Mouse (Mus musculus): ENCODE results near the gene Cd81.
A peak's percentile ranks its signal among the peaks of the same experiment; 100 is the strongest.

Gene Cd81

DNA sequence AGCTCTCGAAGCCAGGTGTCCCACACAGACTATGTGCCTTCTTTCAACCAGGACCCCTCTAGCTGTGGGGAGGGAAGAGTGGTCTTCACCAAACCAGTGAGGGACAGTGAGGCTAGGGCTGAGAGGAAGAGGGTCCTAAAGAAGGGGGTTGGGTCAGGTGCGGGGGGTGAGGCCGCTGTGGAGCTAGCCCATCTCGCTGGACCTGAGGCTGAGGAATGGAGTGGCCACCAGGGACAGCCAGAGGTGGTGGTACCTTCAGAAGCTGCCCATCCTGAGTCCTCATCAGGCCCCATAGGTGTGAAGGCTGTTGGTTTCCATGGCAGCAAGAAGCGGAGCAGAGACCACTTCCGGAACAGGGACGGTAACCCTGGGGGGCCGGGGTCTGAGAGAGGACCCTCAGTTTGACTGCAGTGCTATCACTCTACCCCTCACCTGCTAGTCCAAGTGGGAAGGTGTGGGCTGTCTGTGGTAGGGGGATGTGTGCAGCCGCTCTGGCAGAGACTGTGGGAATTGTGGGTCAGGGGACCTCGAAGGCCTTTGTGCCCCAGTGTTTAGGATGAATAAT is 18.0 kb downstream of the Cd81 start:
- no peak for DNase-seq (ENCODE audit: low read depth, low spot score)

DNA sequence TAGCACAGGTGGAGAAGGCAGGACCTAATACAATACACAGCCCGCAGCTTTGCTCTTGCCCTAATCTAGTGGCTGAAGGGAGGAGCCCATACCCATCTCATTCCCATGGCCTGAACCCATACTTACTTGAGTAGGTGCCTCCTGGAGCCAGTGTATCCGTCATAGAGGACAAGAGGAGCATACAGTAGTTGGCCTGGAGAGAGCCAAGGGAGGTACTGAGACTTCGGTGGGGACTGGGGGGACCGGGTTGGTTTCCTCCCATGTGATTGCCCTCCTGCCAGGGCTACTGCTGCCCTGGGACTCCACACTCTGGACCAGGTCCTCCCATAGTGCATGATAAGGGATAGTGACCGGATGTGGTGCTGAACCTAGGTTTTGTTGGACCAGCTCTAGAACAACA is 20.1 kb downstream of the Cd81 start:
- DNase-seq (ENCODE audit: low read depth, low spot score) = no peak

DNA sequence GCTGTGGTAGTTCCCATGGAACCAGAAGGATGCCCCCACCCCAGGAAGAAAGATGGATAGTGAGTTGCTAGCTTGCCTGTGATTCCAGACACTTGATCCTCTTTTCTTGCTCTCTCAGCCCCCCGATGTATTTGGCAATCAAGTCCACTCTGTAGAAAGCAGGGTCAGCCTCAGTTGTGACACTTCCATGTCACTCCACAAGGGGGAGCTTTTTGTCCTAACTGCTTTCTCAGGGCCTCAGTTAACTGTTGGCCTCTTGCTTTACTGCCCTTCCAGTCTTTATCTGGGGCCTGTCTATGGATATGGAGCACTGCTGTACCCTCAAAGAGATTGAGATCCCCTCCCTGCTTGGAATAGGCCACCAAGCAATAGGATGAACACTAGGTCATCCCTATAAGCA is 20.5 kb downstream of the Cd81 start:
- peak; percentile 73 for DNase-seq (ENCODE audit: low read depth, low spot score)

DNA sequence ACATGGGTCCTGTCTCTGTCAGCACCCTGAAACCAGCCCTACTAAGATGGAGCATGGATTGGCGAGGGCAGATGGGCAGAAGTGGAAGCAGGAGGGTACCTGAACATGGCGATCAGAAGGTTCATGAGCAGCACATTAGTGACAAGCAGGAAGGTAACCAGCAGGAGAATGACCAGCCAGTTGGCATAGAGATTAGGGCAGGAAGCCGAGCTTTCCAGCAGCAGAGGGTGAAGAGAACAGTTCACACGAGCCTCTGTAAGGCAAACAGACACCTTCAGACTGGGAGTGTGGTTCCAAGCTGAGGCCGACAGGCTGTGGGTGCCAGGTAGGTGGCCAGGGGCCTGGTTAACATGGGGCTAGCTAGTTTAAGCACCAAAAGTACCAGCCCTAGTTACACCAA is 22.9 kb downstream of the Cd81 start:
- DNase-seq (ENCODE audit: low read depth, low spot score) = no peak

DNA sequence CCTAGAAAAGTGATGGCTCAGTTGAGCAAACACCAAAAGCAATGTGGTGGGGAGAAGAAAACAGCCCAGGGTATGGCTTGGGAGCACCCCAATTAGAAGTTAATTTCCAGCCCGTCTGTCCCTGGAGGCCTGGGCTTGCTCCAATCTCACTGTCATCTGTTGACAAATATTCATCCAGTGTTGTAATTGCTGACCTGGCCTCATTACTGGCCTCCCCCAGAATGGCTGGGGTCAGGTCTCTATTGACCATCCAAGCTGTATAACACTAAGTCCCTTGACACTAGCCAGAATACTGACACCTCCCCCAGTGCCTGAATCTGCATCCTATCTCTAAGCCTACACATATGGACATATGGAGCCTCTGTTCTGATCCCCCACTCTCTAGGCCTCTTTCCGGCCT is 24.8 kb downstream of the Cd81 start:
- DNase-seq (ENCODE audit: low read depth, low spot score) = no peak

DNA sequence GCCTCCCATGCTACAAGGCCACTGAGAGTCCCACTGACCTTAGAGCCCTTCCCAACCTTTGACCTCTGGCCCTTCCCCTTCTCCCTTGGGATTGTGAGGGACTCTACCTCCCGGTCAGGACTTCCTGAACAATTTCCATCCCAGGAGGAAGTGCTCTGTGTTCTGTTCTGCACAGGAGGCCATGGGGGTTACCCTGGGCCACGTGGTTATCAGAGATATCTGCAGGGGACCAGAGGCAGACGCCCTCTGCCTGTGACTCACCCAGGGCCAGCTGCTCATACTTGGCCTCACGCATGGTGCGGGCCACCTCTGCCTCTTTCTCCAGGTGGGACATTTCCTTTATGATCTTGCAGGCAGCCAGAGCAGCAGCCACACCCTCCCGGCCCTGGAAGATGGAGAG is 29.5 kb downstream of the Cd81 start:
- DNase-seq (ENCODE audit: low read depth, low spot score) = no peak

DNA sequence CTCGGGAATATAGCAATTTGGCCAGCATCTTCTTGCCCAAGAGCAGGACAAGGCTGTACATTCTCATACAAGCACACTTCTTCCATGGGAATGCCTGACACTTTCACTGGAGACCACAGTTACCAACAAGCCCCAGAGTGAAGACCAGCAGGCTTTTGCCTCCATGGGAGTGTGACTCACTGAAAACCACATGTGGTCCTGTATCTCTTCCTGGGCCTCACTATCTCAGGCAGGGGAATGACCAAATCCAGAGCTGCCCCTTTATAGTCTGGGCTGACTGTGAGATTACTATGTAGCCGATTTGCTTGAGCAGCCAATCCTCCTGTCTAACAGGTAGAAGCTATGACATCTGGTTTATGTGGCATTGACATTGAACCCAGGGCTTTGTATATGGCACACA is 31.2 kb downstream of the Cd81 start:
- DNase-seq (ENCODE audit: low read depth, low spot score) = no peak

DNA sequence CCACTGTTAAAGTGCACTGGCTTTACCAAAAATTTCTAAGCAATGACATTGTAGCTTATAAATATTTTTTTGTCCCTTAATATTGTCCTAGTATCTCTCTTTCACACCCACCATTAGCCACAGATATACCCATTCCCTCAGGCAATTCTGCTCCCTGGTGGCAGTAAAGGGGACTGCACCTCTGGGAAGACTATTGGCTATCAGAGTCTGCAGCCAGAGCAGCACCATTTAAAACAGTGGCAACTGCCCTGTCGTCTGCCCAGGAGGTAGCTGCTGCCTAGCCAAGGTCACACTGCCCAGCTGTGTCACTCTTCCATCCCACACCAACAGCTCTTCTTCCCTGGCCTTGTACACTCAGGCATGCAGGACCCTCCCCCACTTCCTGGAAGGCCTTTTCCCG is 33.8 kb downstream of the Cd81 start:
- peak; percentile 72 for DNase-seq (ENCODE audit: low read depth, low spot score)

DNA sequence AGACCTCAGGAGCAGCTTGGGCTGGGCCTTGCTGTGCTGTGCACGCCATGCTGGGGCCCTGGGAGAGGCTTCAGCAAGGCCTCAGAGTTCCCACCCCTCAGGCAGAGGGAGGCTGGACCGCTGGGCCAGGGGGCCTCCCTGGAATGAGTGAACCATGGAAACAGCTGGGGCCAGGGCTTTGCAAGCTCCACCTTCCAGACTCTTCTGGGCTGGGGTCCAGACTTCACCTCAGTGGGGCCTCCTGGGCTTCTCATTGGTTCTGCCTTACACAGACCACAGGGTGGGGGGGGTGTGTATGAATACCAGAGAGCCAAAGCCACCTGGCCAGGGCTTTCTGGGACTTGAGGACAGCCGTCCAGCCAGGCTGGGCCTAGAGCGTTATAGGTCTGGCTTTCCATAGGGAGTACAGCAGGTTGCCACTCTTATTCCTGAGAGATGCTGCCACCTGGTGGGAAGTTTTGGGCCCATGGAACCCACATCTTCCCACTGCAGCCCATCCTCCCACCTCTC is 34.6 kb downstream of the Cd81 start:
- peak; percentile 76 for DNase-seq (ENCODE audit: low read depth, low spot score)

DNA sequence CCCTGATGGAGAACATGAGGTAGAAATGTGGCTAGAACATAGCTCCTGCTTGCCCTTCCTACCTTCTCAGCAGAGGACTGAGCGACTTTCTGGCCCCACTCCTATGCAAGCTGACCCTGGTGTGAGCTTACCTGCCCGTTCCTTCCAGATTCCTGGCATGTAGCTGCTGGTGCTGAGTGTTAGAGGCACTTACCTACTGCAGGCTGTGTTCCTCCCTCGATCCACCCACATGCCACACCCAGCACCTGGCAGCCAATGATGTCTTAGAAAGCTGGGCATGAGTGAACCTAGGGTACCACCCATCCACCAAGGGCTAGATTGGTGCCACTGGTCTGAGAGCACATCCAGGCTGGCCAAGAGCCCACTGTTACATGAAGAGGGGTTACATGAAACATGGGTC is 41.3 kb downstream of the Cd81 start:
- no peak for DNase-seq (ENCODE audit: low read depth, low spot score)

DNA sequence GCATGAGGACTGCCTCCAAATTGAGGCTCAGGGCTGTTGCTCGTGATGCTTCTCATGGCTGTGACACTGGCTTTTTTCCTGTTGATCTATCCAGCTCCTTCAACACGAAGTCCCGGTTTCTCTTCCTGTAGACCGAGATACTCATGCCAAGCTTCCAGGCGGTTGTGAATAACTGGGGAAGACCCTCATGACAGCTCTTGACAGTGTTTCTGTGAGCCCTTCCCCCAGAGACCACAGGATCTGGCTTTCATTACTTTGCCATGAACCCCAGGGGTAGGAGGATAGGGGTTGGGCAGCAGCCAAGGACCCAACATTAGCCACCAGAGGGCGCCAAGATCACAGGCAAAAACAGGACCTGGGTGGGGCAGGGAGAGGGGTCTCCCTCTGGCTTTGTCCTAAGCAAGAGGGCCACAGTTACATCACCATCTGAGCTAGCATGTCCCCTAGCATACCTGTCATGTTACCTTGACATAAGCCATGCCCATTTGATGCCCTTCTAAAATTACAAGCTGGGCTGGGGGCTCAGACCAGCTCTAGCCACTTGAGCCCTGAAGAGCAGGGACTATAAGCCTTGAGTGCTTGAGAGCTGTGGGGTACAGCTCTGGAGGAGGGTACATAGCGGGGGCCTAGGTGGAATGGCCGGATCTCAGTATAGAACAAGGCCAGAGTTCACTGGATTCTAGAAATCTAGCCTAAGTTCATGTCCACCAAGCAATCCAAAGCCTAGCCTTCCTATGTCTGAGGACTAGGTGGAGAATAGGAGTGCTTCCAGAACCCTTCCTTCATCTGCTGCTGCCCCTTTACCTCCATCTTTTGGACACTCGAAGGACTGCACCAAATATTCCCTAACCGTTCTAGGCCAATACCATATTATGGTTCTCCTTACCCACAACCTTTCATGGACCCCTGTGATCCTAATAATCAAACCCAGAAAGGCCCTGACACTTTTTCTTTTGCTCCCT is 42.3 kb downstream of the Cd81 start, which contains the start of gene Trpm5:
Gene Trpm5 (minus strand): TSS at position 51 of the 962 bp plus-strand sequence.
- peak; percentile 63 for DNase-seq (ENCODE audit: low read depth, low spot score)

DNA sequence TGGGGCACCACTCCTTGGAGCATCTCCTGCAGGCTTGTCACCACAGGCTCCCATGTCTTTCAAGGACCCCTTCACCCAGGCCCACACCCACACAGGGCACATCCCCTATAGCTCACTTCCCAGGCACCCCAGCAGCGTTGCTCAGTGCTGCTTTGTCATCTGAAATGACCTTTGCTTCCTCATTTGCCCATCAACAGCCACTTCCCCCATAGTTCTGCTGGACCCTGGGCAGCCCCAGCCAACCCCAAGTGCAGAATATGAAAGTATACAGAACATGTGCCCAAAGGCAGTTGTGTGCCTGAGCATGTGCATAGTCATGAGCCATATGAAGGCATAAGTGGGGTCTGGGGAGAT is 43.0 kb downstream of the Cd81 start:
- no peak for DNase-seq (ENCODE audit: low read depth, low spot score)

DNA sequence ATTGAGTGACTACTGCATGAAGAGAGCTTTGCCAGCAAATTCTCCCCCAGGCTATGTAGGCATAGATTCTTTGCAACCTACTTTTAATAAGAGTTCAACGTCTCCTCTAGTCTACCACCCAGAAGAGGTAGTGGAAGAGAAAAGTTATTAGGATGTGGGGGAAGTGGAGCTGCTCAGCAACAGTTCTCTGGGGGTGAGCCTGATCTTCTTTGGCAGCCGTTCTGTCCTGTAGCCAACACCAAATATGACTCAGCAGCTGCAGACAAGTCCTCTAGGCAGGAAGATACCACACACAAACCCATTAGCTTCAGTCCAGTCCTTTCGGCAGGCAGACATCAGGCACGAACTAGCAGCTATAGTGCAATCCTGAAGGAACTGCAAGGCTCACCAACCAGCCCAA is 48.2 kb downstream of the Cd81 start:
- DNase-seq (ENCODE audit: low read depth, low spot score) = no peak

DNA sequence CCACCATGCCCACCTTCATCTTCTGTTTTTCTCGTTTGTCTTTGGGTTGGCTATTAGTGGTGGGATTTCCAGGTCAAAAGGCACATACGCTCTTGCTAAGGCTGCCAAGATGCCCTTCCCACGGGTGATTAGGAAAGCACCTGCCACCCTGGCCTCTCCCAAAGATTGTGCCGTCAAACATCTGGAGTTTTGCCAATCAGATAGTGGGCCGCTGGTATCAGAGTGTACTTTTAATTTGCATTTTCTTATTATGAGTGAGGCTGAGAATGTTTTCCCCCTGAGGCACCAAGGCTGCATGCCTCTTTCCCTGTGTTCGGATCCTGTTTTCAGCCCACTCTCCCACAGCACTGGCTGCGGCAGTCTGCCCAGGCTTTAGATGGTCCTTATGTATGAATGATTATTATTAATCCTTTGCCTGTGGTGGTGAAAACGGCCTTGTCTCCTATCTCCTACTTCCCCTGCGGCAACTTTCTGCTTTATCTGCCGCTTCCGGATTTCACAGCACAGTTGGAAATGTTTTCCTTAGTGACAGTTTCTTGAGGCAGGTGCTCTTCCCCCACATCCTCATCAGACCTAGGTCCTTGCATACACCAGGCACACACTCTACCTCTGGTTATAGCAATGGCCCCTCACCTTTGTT is 52.8 kb downstream of the Cd81 start:
- DNase-seq (ENCODE audit: low read depth, low spot score) = no peak

DNA sequence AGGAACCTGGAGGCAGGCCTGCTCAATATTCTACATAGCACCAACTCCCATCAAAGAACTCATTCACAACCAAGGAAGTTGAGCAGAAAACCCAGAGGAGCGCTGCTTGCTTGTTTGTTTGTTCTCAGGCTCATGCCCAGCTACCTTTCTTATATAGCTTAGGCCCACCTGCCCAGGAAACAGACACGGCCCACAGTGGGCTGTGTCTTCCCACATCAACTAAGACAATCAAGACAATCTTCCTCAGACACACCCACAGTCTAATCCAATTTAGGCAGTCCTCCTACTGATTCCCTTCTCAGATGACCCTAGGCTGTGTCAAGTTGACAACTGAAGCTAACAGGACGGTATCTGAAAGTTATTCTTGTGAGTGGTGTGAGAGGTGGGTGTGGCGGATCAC is 53.5 kb downstream of the Cd81 start, which contains the start of gene Kcnq1:
Gene Kcnq1 (plus strand): TSS at position 301 of the 400 bp plus-strand sequence.
- no peak for DNase-seq (ENCODE audit: low read depth, low spot score)

DNA sequence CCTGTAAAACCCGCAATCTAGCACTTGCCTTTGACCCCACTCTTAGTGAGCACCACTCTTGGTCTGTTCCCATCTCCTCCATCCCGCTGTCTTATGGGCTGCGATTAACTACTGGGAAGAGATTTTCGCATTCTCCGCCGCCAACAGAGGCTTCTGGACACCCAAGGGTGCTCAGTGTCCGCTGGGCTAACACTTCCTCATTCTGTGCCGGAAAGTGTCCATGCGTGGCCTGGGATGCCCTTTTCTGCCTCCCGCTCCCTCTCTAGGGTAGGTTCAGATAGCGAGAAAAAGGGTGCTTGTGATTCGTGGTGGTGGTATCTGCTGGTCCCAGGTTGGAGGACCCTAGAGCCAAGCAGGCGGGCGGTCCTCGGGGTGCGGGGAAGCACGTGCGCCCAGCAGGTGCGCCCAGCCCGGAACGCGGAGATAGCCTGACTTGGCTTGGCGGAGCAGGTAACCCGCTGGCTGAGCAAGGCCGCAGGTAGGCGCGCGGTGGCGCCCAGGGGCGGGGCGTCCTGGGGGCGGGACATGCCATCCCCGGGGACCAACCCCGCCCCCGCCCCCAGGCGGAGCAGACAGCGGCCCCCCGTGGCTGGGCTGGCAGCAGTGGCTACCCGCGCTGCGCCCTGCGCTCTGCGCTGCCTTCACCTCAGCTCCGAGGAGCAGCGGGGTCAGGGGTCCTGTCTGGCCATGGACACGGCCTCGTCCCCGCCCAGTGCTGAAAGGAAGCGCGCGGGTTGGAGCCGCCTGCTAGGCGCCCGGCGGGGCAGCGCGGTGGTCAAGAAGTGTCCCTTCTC is 54.3 kb downstream of the Cd81 start:
- peak; percentile 74 for DNase-seq (ENCODE audit: low read depth, low spot score)

DNA sequence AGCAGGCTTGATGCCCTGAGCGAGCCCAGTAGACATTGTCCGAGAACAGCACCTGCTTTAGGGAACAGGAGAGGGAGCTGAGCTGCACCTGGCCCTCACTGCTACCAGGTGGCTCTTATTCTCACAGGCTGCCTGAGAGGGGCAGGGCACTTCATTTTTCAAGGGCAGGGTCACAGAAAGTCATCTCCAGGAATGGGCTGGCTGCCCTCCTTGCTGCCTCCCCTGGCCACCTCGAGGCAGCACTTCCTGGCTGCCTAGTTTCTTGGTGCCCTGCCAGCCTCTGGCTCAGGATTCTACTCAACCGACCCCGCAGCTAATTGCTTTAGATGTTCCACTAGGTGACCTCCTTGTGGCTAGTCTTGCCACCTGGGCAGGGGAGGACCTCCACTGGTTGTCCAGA is 55.7 kb downstream of the Cd81 start:
- no peak for DNase-seq (ENCODE audit: low read depth, low spot score)

DNA sequence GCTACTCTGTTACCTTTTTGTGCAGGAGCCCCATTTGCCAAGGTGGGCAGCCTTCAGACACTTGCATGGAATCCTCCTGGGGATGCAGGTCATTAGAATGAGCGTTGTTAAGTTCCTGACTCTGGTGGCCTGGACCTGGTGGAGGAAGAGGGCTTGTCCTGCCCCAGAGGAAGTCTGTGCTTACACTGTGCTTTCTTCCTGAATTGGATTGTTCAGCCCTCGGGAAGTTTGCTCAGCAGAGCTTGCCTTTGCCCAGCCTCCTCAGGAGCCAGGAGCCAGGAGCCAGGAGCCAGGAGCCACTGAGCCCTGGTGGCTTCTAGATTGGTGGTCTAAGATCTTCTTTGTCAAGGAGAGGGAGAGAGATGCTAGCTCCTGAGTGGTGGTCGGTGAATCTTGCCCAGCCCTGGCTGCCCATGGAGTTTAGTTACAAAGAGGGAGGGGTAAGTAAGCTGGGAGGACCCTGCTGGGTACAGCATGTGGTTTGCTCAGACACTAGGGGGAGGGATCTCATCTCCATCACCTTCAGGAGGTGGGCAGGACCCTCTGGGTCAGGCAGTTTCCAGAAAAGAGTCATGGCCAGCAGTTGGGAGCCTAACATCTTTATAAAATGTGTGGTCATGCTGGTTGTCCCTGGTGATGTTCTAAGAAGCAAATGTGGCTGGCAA is 56.6 kb downstream of the Cd81 start:
- DNase-seq (ENCODE audit: low read depth, low spot score) = no peak

DNA sequence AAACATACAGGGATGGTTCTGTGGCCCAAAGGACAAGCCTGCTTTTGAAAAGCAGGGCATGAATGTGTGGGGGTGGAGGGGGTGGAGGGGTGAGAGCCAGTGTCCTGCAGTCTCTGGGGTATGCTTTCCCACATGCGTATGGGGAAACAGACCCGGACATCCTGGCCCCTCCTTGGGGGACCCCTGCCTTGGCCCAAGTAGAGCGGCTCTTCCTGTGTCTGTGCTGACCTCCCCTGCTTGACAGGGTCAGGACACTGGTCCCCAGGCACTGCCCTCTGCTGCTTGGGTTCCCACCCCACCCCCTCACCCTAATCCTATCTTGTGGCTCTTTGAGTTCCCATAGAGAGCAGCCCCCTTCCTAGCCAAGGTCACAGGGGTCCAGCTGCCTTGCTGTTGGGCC is 57.2 kb downstream of the Cd81 start:
- no peak for DNase-seq (ENCODE audit: low read depth, low spot score)

DNA sequence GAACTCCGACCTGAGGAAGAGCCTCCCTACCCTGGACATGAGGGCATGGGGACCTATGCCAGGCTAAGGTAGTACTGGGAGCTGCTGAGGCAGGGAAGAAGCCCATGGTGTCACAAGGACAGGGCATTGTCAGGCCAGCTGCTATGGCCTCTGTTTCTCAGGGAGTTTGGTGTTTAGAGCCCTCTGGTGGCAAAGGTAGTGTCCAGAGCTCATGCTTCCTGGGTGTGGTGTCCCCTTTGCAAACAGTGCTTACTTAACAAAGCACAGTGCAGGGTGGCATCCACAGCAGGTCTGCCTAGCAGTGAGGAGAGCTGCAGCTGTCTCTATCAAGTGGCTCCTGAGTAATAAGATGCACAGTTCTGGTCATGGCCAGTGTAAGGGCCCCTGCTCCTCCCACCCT is 58.3 kb downstream of the Cd81 start:
- no peak for DNase-seq (ENCODE audit: low read depth, low spot score)

DNA sequence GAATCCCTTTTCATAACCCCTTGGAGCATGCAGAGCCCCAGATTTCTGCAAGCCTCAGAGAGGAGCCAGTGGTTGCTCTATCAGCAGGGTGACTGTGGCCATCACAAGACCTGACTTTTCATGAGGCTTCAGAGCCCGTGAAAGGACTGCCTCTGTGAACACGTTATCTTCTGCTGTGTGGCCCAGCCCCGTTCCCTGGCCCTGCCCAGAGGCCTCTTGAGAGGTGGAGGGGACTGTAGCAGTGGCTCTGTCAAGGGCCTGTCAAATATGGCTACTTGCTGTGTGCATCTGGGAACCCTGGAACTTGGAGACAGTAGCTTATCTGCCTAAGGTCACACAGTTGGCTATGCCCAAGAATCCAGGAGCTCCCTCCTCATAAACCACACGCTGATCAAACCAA is 59.2 kb downstream of the Cd81 start:
- no peak for DNase-seq (ENCODE audit: low read depth, low spot score)

All from ZHBTc4 (cell line).